Mouse (Mus musculus) limb, embryonic 11.5 days (tissue): ENCODE data around the gene Nr1h3. TPM values are rescaled to one million over a fixed set of nuclear protein-coding genes. Genes with fewer than 3 reads are reported as not detected.
"Not testable (repeated sequence)": the region's sequence is repeated elsewhere in the genome, so short reads cannot be mapped to it uniquely, and the experiment has no call there.

Source experiments
- ATAC-seq: fragments of 200-750 bp; cut with Nextera tagmentation; 2 replicates; pipeline ENCODE4 v1.8.0; 2017; ENCODE audit warnings: low read depth; ENCODE audit not compliant: insufficient number of reproducible peaks, low FRiP score, low TSS enrichment
- DNase-seq: peaks from one replicate; pipeline ENCODE4 v3.0.0-alpha.2; 2015; ENCODE audit warnings: low spot score
- H3K27ac ChIP-seq: fragments of 300-500 bp; sonication (generic); replicated peaks from 2 replicates; pipeline ENCODE4 v1.5.1; 2014; ENCODE audit warnings: low read depth, mild to moderate bottlenecking, low read length
- H3K27me3 ChIP-seq: fragments of 300-500 bp; sonication (generic); 2 replicates; pipeline ENCODE4 v1.6.1; 2014; ENCODE audit warnings: mild to moderate bottlenecking, low read length, mixed read lengths; ENCODE audit not compliant: control insufficient read depth, insufficient read depth
- H3K36me3 ChIP-seq: fragments of 300-500 bp; sonication (generic); 2 replicates; pipeline ENCODE4 v1.6.1; 2014; ENCODE audit warnings: mild to moderate bottlenecking, low read length, moderate library complexity, mixed read lengths; ENCODE audit not compliant: control insufficient read depth, insufficient read depth
- H3K4me1 ChIP-seq: fragments of 300-500 bp; sonication (generic); 2 replicates; pipeline ENCODE4 v1.6.1; 2014; ENCODE audit warnings: low read length, mixed read lengths; ENCODE audit not compliant: control insufficient read depth, insufficient read depth
- H3K4me2 ChIP-seq: fragments of 300-500 bp; sonication (generic); 2 replicates; pipeline ENCODE4 v1.6.1; 2014; ENCODE audit warnings: low read depth, mild to moderate bottlenecking, moderate library complexity; ENCODE audit not compliant: severe bottlenecking
- H3K4me3 ChIP-seq: fragments of 300-500 bp; sonication (generic); 2 replicates; pipeline ENCODE4 v1.5.1; 2014; ENCODE audit warnings: low read depth, low read length
- H3K9ac ChIP-seq: fragments of 300-500 bp; sonication (generic); 2 replicates; pipeline ENCODE4 v1.6.1; 2014; ENCODE audit warnings: mild to moderate bottlenecking, low read length
- H3K9me3 ChIP-seq: fragments of 300-500 bp; sonication (generic); 2 replicates; pipeline ENCODE4 v1.6.1; 2016; ENCODE audit warnings: low read length; ENCODE audit not compliant: control insufficient read depth
- whole genome bisulfite sequencing: fragments of 180-500 bp; shearing (Covaris S2); extraction: QIAGEN DNeasy Blood & Tissue Kit; methylation state at CpG from one replicate; pipeline ENCODE4 v1.1.7; 2014; 5-methylcytosine and 5-hydroxymethylcytosine counted together
- polyA plus RNA-seq: library from polyadenylated mRNA; unstranded; fragments of >200 nt; fragmentation: Nextera tagmentation; extraction: Ambion mirVana; gene quantifications from 2 replicates; pipeline ENCODE4 v1.2.1, GENCODE M21; 2014

Gene Nr1h3
- 1.1 and 2.0 TPM in 2 replicates for polyA plus RNA-seq

DNA sequence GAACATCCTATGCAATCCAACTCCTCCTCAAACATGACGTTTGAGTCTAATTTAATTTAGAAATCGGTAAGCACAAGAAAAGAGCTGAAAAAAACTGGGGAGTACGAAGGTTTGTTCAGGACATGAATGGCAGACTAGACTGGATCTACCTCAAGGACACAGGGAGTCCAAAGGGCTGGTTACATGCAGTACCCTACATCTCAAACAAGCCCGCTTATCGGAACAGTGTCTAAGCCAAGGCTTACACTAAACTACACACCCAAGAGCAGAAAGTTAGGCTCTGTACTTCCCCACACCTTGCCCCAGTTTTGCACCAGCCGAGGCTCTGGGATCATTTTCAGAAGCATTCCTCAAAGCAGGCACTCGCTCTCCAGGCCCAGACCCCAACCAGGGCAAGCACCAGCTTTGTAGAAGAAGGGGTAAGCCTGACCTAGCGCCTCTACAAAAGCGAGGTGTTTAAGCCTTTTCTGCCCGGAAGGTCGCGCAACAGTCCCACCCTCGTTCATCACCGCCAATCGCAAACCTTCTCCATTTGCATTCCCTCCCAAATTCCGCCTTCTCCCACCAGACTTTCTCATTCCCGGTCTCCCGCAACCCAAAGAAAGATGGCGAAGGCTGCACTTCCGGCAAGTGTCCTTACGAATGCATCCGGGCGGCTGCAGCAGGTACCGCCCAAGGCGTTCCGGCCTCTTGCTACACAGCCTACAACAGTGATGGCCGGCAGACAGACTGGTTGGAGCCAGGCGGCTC lies at the start of gene Nr1h3, which contains the start of gene Acp2:
TSS of gene Nr1h3 (minus strand) at position 613 of the 750 bp plus-strand sequence.
TSS of gene Acp2 (plus strand) at position 664 of the 750 bp plus-strand sequence.
- Histone ChIP-seq H3K4me1 (peaks cover 6% of the 10 kb centered on the region), H3K9ac (peak within 1 kb of the TSS; percentile 88), H3K27me3 (no peaks in the 10 kb centered on the region), H3K27ac (peak within 1 kb of the TSS; percentile 90), H3K4me2 (peak within 1 kb of the TSS; percentile 55), H3K36me3 (peaks cover 9% of the 10 kb centered on the region; the same call in 1 of the 2 replicates), H3K4me3 (peak within 1 kb of the TSS; percentile 56), H3K9me3 (no peaks in the 10 kb centered on the region)
- peak; percentile 95 for ATAC-seq
- peak; percentile 98 for DNase-seq
- 5% methylated on average over 28 of the region's 28 CpGs for WGBS

DNA sequence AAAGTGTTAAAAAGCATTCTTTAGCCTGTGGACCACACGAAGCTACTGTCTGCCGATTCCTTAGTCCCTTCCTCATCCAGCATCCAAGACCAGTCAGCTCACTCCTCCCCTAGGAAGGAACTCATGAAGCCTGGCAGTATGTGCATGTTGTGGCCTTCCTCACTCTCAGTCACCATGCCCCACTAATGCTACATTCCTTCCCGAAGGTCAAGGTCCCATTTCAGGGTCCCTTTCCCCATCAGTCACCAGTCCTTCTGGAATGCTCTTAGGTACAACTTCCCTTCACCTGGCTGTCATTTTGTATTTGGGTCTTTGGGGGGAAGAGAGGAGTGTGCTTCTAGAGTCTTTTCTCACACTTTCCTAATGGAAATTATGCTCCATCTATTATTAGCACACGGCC lies 49.4 kb upstream of the Nr1h3 start:
- H3K9ac ChIP-seq, result no peak overlapping the region
- H3K36me3 ChIP-seq, result no peaks in the 10 kb centered on the region
- no peak overlapping the region for H3K27ac ChIP-seq
- peaks cover 16% of the 10 kb centered on the region for H3K4me1 ChIP-seq
- DNase-seq (no peak), ATAC-seq (no peak)
- 63% methylated on average over 4 of the region's 4 CpGs for WGBS
- H3K4me2 ChIP-seq, result no peak overlapping the region
- no peaks in the 10 kb centered on the region for H3K9me3 ChIP-seq
- H3K27me3 ChIP-seq, result peaks cover 10% of the 10 kb centered on the region
- no peak overlapping the region for H3K4me3 ChIP-seq

DNA sequence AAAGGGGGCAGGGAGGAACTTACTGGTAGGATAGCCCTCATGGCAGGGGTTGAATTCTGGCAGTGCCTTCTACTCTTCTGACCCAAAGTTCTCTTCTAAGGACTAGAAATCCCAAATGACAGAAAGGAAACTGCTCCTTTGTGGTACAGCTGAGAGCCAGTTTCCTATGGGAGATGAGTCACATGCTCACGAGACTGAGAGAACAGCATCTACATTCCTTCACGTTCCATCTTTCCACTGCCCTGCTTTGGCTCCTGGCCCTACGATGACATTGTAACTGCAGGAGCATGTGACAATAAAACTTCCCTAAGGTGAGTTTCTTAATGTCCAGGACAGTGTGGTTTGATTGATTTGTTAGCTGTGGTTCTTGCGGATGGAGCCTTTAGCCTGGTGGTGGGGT lies 45.7 kb upstream of the Nr1h3 start:
- no peaks in the 10 kb centered on the region for H3K4me1 ChIP-seq
- no peaks in the 10 kb centered on the region for H3K27me3 ChIP-seq
- H3K4me3 ChIP-seq, result no peak overlapping the region
- no peaks in the 10 kb centered on the region for H3K36me3 ChIP-seq
- DNase-seq (no peak), ATAC-seq (no peak)
- no peak overlapping the region for H3K9ac ChIP-seq
- WGBS, result 87% methylated on average over 4 of the region's 4 CpGs
- no peak overlapping the region for H3K4me2 ChIP-seq
- H3K9me3 ChIP-seq, result no peaks in the 10 kb centered on the region
- H3K27ac ChIP-seq, result no peak overlapping the region

DNA sequence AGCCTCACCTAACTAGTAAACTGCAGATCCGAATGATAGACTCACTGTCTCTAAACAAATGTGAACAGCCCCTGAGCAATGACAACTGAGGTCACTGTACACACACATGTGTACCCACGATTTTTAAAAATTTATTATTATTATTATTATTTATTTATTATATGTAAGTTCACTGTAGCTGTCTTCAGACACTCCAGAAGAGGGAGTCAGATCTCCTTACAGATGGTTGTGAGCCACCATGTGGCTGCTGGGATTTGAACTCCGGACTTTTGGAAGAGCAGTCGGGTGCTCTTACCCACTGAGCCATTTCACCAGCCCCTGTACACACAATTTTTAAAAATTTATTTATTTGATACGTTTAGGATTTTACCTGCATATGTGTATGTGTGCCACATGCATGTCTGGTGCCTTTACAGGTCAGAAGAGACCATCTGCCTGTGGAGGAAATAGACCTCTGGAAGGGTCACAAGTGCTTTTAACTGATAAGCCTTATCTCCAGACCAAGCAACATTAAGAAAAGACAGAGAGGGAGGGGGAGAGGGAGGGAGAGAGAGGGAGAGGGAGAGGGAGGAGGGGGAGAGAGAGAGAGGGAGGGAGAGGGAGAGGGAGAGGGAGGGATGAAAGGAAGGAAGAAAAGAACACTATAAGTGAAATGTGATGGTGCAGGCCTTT lies 42.1 kb upstream of the Nr1h3 start:
- Histone ChIP-seq H3K9me3 (no peaks in the 10 kb centered on the region), H3K27ac (no peak overlapping the region), H3K4me3 (no peak overlapping the region), H3K36me3 (no peaks in the 10 kb centered on the region), H3K9ac (no peak overlapping the region), H3K4me2 (no peak overlapping the region), H3K27me3 (no peaks in the 10 kb centered on the region), H3K4me1 (no peaks in the 10 kb centered on the region)
- ATAC-seq (no peak), DNase-seq (no peak)
- WGBS, result 74% methylated on average over 5 of the region's 5 CpGs

DNA sequence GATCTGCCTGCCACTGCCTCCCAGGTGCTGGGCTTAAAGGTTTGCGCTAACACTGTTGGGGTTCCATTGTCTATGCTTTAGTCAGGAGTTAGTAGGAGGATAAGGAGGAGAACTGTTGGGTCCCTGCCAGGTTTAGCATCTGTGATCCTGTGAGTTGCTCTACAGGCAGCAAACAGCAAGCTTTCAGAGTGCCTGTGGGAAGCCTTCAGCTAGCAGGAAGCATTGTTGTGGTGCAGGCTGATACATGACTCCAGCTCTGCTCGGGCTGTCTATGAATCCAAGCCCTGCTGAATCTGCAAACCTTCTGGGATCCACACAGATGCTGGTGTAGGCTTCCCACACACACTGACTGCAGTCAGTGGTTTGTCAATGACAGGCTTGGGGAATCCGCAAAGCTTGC lies 40.8 kb upstream of the Nr1h3 start:
- H3K27me3 ChIP-seq, result no peaks in the 10 kb centered on the region
- ATAC-seq (no peak), DNase-seq (no peak)
- no peaks in the 10 kb centered on the region for H3K4me1 ChIP-seq
- no peaks in the 10 kb centered on the region for H3K36me3 ChIP-seq
- H3K9ac ChIP-seq, result no peak overlapping the region
- no peak overlapping the region for H3K4me2 ChIP-seq
- H3K4me3 ChIP-seq, result no peak overlapping the region
- no peaks in the 10 kb centered on the region for H3K9me3 ChIP-seq
- no peak overlapping the region for H3K27ac ChIP-seq
- WGBS, result 75% methylated on average over 3 of the region's 3 CpGs

DNA sequence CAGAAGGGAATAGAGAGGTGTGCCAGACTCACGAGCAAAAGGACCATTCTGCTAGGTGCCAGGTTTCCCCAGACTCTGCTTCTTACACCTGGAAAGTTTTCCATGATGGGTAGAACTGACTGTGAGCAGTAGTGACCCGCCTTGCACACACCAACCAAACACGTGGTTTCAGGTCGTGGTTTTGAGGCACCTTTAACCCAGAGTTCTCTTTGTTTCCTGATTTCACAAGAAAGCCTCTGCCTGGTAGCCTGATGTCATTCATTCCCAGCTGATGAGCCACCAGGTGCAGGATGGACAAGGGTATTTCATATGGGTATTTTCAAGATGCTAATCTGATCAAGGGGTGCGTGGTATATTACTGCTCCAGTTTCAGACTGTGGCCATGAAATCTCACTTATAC lies 39.9 kb upstream of the Nr1h3 start:
- H3K27me3 ChIP-seq, result no peaks in the 10 kb centered on the region
- H3K4me2 ChIP-seq, result no peak overlapping the region
- WGBS, result 75% methylated on average over 5 of the region's 5 CpGs
- no peak overlapping the region for H3K4me3 ChIP-seq
- no peaks in the 10 kb centered on the region for H3K4me1 ChIP-seq
- no peaks in the 10 kb centered on the region for H3K9me3 ChIP-seq
- no peaks in the 10 kb centered on the region for H3K36me3 ChIP-seq
- DNase-seq, result no peak
- H3K9ac ChIP-seq, result no peak overlapping the region
- no peak overlapping the region for H3K27ac ChIP-seq
- ATAC-seq, result no peak

DNA sequence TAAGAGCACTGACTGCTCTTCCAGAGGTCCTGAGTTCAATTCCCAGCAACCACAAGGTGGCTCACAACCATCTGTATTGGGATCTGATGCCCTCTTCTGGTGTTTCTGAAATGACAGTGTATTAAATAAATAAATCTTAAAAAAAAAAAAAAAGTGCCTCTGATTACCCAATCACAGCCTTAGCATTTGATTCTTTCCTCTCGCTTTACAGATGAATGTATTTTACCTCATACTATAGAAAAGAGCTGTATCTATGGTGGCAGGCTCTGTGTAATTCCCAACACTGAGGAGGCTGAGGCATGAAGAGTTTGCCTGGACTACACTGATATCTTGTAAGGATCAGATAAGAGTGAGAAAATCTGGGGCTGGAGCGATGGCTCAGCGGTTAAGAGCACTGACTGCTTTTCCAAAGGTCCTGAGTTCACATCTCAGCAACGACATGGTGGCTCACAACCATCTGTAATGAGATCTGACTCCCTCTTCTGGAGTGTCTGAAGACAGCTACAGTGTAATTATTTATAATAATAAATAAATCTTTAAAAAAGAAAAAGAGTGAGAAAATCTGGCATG lies 35.0 kb upstream of the Nr1h3 start:
- Histone ChIP-seq H3K4me3 (peak overlapping the region; percentile 52), H3K27ac (peak overlapping the region; percentile 79), H3K4me2 (peak overlapping the region; percentile 77; the same call in 1 of the 2 replicates)
- not testable (repeated sequence) for H3K27me3 ChIP-seq, H3K36me3 ChIP-seq, H3K9ac ChIP-seq, H3K9me3 ChIP-seq, DNase-seq, H3K4me1 ChIP-seq
- 36% methylated on average over 4 of the region's 4 CpGs for WGBS
- 0 out of 2 replicates have a peak, but pooled peaks have one; percentile 16 for ATAC-seq

DNA sequence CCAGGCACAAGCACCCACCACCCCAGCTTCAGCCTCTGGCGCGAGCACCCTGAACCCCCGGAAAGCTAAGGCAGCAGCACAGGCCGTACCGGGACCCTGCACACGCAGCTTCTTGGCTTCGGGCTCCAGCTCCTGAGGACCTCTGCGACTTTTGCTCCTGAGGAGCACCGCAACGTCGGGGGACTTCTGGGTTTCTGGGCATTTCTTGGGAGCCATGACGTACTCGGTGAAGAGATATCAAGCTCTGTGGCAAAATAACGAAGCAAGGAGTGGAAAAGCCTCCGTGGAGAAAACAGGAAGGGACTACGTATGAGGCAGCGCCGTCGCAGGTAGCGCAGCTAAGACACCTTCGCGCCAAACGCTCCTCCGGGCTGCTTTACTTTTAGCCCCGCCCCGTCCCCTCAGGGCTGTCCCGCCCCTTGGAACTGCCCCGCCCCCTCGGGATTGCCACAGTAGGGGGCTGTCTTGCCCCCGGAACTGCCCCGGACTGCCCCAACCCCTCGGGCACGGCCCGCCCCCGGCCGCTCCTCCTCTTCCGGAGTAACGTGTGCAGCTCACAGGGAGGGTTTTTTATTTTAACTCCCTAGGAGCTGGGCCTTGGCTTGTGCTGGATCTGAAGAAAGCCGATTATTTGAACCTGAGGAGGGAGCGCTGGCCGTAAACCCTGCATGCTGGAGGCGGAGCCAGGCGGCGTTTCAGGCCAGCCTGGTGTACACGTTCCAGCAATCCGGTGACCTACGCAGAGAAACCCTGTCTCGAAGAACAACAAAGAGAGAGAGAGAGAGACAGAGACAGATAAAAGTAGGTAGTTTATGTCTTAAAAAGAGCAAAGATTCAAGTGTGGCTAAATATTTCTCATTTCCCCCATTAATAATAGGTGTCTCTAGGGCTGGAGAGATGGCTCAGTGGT lies 34.2 kb upstream of the Nr1h3 start, which contains the start of gene Ddb2:
TSS of gene Ddb2 (minus strand) at position 382 of the 910 bp plus-strand sequence.
- peak; percentile 98 for DNase-seq
- WGBS, result 1% methylated on average over 48 of the region's 48 CpGs
- peak; percentile 99 for ATAC-seq

More for the DNA sequence above, 34.2 kb upstream of the Nr1h3 start, which contains the start of gene Ddb2:
- H3K4me2 ChIP-seq, result peak within 1 kb of the TSS; percentile 77
- H3K27me3 ChIP-seq, result no peaks in the 10 kb centered on the region
- H3K27ac ChIP-seq, result peak within 1 kb of the TSS; percentile 79
- H3K4me3 ChIP-seq, result peak within 1 kb of the TSS; percentile 52
- peak within 1 kb of the TSS; percentile 68 for H3K9ac ChIP-seq
- H3K4me1 ChIP-seq, result no peaks in the 10 kb centered on the region
- no peaks in the 10 kb centered on the region for H3K9me3 ChIP-seq
- no peaks in the 10 kb centered on the region for H3K36me3 ChIP-seq
